Comparison of ENCODE assay signal across 12 mouse cellular contexts in the genomic region with DNA sequence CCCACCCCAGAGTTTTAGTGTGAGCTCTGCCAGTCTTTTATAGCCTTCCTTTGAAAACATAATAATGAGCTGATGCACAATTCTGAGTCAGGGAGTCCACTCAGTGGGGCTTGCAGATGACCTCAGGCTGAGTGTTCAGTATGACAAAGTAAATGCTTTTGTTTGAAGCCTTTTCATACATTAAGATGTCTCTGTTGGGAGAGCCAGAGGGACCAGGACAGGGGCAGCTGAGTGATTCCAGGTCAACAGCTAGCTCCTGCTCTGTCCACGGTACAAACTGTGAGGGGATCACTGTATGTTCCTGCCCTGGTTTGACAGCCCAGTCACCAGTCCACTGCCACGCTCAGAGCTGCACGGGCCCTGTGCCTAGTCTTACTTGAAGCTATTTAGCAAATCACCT. TPM values are rescaled to one million over a fixed set of nuclear protein-coding genes. Genes with fewer than 3 reads are reported as not detected.
DNase-seq lines count a peak whose midpoint lies in the region; ATAC-seq and TF ChIP-seq lines count a peak whose summit lies in the region.
"Had no signal": no experiment of that assay in that cellular context is flagged by ENCODE, and none has a peak within 500 bp of the region (broad histone marks: within the 10 kb centered on the region; RNA-seq: fewer than 3 reads in every experiment).

No protein-coding gene starts in this region.

- no peaks in the 10 kb centered on the region for H3K9me3 ChIP-seq in midbrain, embryonic 12.5 days
- no peaks in the 10 kb centered on the region for H3K9me3 ChIP-seq in midbrain, embryonic 16.5 days (replicated peaks; ENCODE audit: control insufficient read depth, low read length, poor library complexity, severe bottlenecking)
- no peaks in the 10 kb centered on the region for H3K9me3 ChIP-seq in limb, embryonic 12.5 days

- no peak for TF ChIP-seq CTCF in gastrocnemius, adult 2 months (IDR thresholded peaks at IDR 0.05)

- no peaks in the 10 kb centered on the region for H3K36me3 ChIP-seq in midbrain, embryonic 12.5 days
- no peaks in the 10 kb centered on the region for H3K36me3 ChIP-seq in midbrain, embryonic 16.5 days (ENCODE audit: control insufficient read depth, insufficient read depth, low read length)
- H3K36me3 ChIP-seq in limb, embryonic 12.5 days: no peaks in the 10 kb centered on the region

- H3K27me3 ChIP-seq in midbrain, embryonic 12.5 days: peaks cover 7% of the 10 kb centered on the region; the same call in 1 of the 2 replicates
- no peaks in the 10 kb centered on the region for H3K27me3 ChIP-seq in midbrain, embryonic 16.5 days (ENCODE audit: control insufficient read depth, insufficient read depth, low read depth, low read length)
- H3K27me3 ChIP-seq in limb, embryonic 12.5 days: no peaks in the 10 kb centered on the region

- no peak; the same call in 1 of the 2 replicates for ATAC-seq in midbrain, embryonic 12.5 days (ENCODE audit: low FRiP score, low read depth)
- no peak for ATAC-seq in midbrain, embryonic 16.5 days
- no peak for ATAC-seq in limb, embryonic 12.5 days (ENCODE audit: insufficient number of reproducible peaks, insufficient read depth, low FRiP score, low TSS enrichment, low read depth)

- 0 out of 2 replicates have a peak overlapping the region, but pooled peaks have one; percentile 56 for H3K27ac ChIP-seq in gastrocnemius, adult 2 months
- peak overlapping the region; percentile 92 for H3K27ac ChIP-seq in midbrain, embryonic 12.5 days (replicated peaks)
- no peak overlapping the region for H3K27ac ChIP-seq in midbrain, embryonic 16.5 days (ENCODE audit: low read length)
- peak overlapping the region; percentile 98 for H3K27ac ChIP-seq in limb, embryonic 12.5 days
- H3K27ac ChIP-seq: liver, embryonic 14.5 days had no signal

- peaks cover 34% of the 10 kb centered on the region for H3K4me1 ChIP-seq in midbrain, embryonic 12.5 days
- peaks cover 12% of the 10 kb centered on the region for H3K4me1 ChIP-seq in midbrain, embryonic 16.5 days (ENCODE audit: control insufficient read depth, insufficient read depth, low read length)
- peaks cover 52% of the 10 kb centered on the region for H3K4me1 ChIP-seq in limb, embryonic 12.5 days (replicated peaks)

- WGBS in midbrain, embryonic 12.5 days: 17% methylated on average over 3 of the region's 3 CpGs
- 18% methylated on average over 3 of the region's 3 CpGs for WGBS in midbrain, embryonic 16.5 days
- WGBS in limb, embryonic 12.5 days: 12% methylated on average over 3 of the region's 3 CpGs

- H3K9ac ChIP-seq in midbrain, embryonic 12.5 days (replicated peaks): no peak overlapping the region
- no peak overlapping the region for H3K9ac ChIP-seq in midbrain, embryonic 16.5 days (ENCODE audit: low read depth, low read length)
- H3K9ac ChIP-seq in limb, embryonic 12.5 days (replicated peaks): no peak overlapping the region; the same call in 1 of the 2 replicates
- H3K9ac ChIP-seq: liver, embryonic 14.5 days had no signal

- DNase-seq in gastrocnemius, adult 2 months: no peak
- no peak for DNase-seq in gastrocnemius, postnatal 10 days
- DNase-seq in cerebellum, postnatal 4 days (ENCODE audit: low spot score in 2 of 2): no peak
- DNase-seq in left cerebral cortex, adult 18-20 months (ENCODE audit: low spot score in 2 of 2): no peak
- no peak for DNase-seq in cerebellum, adult 18-20 months
- DNase-seq: adrenal gland, postnatal 25 days; kidney, adult 18-20 months; thymus, postnatal 14 days had no signal

- H3K4me2 ChIP-seq in midbrain, embryonic 12.5 days (replicated peaks): peak overlapping the region; percentile 44
- no peak overlapping the region for H3K4me2 ChIP-seq in midbrain, embryonic 16.5 days (ENCODE audit: low read length)
- H3K4me2 ChIP-seq in limb, embryonic 12.5 days: peak overlapping the region; percentile 46

- H3K4me3 ChIP-seq in gastrocnemius, adult 2 months: no peak overlapping the region
- H3K4me3 ChIP-seq in midbrain, embryonic 12.5 days: no peak overlapping the region
- H3K4me3 ChIP-seq in midbrain, embryonic 16.5 days (ENCODE audit: low read depth, low read length): no peak overlapping the region
- no peak overlapping the region for H3K4me3 ChIP-seq in limb, embryonic 12.5 days (replicated peaks)

- intact Hi-C loops in gastrocnemius, adult 2 months (cut with DNase I): no loop called here

RNA-seq across cellular contexts. Expression of a gene that starts 26.6 kb away (rescaled TPM):
- total RNA-seq in gastrocnemius, adult 2 months (2021): 10 to 100 TPM; 13.0 to 24.8 TPM
- total RNA-seq in gastrocnemius, postnatal 10 days (2021): 10 to 100 TPM; 61.2 to 76.3 TPM
- polyA plus RNA-seq in midbrain, embryonic 12.5 days (2016; fragmentation: Nextera tagmentation; extraction: Ambion mirVana): 15.3 and 27.3 TPM in 2 replicates
- polyA plus RNA-seq in midbrain, embryonic 16.5 days (2015; fragmentation: Nextera tagmentation; extraction: Ambion mirVana): 2.9 and 4.1 TPM in 2 replicates
- 111 and 113 TPM in 2 replicates for polyA plus RNA-seq in limb, embryonic 12.5 days (2016; fragmentation: Nextera tagmentation; extraction: Ambion mirVana)
- 1 to 10 TPM; 3.4 to 4.0 TPM for total RNA-seq in left cerebral cortex, adult 18-20 months (2021)

RNA-seq across cellular contexts. Expression of a gene that starts 34.4 kb away (rescaled TPM):
- total RNA-seq in gastrocnemius, adult 2 months (2021): not detected
- total RNA-seq in gastrocnemius, postnatal 10 days (2021): not detected
- polyA plus RNA-seq in midbrain, embryonic 12.5 days (2016; fragmentation: Nextera tagmentation; extraction: Ambion mirVana): not detected in 2 replicates
- polyA plus RNA-seq in midbrain, embryonic 16.5 days (2015; fragmentation: Nextera tagmentation; extraction: Ambion mirVana): not detected in 2 replicates
- polyA plus RNA-seq in limb, embryonic 12.5 days (2016; fragmentation: Nextera tagmentation; extraction: Ambion mirVana): not detected in 2 replicates
- total RNA-seq in left cerebral cortex, adult 18-20 months (2021): not detected
